Mouse (Mus musculus) left cerebral cortex, adult 11 months (tissue): ENCODE results near the gene Cacnb1.

Experiments
- DNase-seq: peaks from one replicate; pipeline ENCODE4 v3.0.0; 2022; ENCODE audit warnings: low spot score

Gene Cacnb1

GRCm38 (mm10) chr11:97955146-97955902, 67.5 kb downstream of the Cacnb1 start:
- DNase-seq, result no peak

- no peak for DNase-seq
Measured at GRCm38 (mm10) chr11:97954469-97955141, 68.2 kb downstream of the Cacnb1 start.

DNA sequence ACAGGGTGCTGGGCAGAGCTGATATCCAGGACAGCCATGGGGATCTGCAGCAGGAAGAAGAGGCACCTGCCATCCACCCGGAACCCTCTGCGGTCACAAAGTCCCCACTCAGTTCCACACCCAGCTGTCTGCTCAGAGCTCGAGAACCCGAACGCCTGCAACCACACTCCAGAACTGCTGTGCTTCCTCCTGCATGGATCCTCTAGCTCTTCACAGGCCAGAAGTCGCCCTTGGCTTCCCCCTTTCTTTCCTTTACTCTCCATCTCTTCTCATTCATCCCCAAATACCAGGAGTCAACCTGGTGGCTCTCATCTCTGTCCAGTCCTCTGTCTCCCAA, 68.9 kb downstream of the Cacnb1 start:
- no peak for DNase-seq

GRCm38 (mm10) chr11:97953179-97953938, 69.5 kb downstream of the Cacnb1 start:
- DNase-seq, result no peak

- DNase-seq, result no peak
Measured at GRCm38 (mm10) chr11:97952367-97953006, 70.3 kb downstream of the Cacnb1 start.
